Mouse (Mus musculus) heart, adult 2 months (tissue): ENCODE measurements around the gene Duoxa2.

Experiments
- CTCF ChIP-seq: fragments of 200-600 bp; IDR thresholded peaks from 2 replicates; pipeline ENCODE4 v1.8.1; 2022; ENCODE audit warnings: antibody characterized with exemption, mild to moderate bottlenecking, moderate library complexity
- POLR2A ChIP-seq: fragments of 200-500 bp; IDR thresholded peaks from 2 replicates; pipeline ENCODE4 v1.6.1; 2011; ENCODE audit warnings: mild to moderate bottlenecking, low read depth, low read length, control low read depth; ENCODE audit not compliant: insufficient read depth

GRCm38 (mm10) chr2:122317384-122317783 is 18.7 kb downstream of the Duoxa2 start:
- TF ChIP-seq CTCF, result no peak
- no peak for TF ChIP-seq POLR2A
